Mouse (Mus musculus): ENCODE measurements around the gene Hist1h2af. TPM values are rescaled to one million over a fixed set of nuclear protein-coding genes. Genes with fewer than 3 reads are reported as not detected.
"Not testable (repeated sequence)": the region's sequence is repeated elsewhere in the genome, so short reads cannot be mapped to it uniquely, and the experiment has no call there.

Gene Hist1h2af
- polyA plus RNA-seq, 1 experiment: 4.5 TPM

DNA sequence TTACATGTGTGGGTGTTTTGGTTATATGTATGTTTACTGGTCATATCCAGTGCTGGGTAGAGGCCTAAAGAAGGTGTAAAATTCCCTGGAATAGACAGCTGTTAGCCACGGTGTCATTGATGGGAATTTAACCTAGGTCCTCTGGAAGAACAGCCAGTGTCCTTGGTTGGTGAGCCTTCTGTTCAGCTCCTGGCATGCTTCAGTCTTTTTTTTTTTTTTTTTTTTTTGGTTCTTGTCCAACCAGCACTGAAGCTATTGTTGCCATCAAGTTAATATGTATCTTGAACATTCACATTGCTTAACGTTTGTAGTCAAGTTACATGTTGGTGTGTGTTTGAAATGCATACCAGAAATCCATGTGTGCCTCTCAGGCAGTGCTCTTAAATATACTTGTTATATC, 30.8 kb downstream of the Hist1h2af start:
- no peak overlapping the region for H3K27ac ChIP-seq (ENCODE audit: control insufficient read depth, insufficient read depth, low read depth, low read length)
- TF ChIP-seq POLR2A (IDR thresholded peaks at IDR 0.05; ENCODE audit: control insufficient read depth, low read depth, low read length) (no peak), CTCF (IDR thresholded peaks at IDR 0.05; ENCODE audit: control insufficient read depth, insufficient read depth, insufficient replicate concordance, low read depth, low read length) (no peak)
- H3K4me3 ChIP-seq (ENCODE audit: control insufficient read depth, low read depth, low read length): no peak overlapping the region
- H3K4me1 ChIP-seq (ENCODE audit: control insufficient read depth, insufficient read depth, low read length): peaks cover 4% of the 10 kb centered on the region
- H3K27me3 ChIP-seq (ENCODE audit: control insufficient read depth, insufficient read depth, low read length): no peaks in the 10 kb centered on the region
- H3K36me3 ChIP-seq (ENCODE audit: control insufficient read depth, insufficient read depth, low read length): no peaks in the 10 kb centered on the region

DNA sequence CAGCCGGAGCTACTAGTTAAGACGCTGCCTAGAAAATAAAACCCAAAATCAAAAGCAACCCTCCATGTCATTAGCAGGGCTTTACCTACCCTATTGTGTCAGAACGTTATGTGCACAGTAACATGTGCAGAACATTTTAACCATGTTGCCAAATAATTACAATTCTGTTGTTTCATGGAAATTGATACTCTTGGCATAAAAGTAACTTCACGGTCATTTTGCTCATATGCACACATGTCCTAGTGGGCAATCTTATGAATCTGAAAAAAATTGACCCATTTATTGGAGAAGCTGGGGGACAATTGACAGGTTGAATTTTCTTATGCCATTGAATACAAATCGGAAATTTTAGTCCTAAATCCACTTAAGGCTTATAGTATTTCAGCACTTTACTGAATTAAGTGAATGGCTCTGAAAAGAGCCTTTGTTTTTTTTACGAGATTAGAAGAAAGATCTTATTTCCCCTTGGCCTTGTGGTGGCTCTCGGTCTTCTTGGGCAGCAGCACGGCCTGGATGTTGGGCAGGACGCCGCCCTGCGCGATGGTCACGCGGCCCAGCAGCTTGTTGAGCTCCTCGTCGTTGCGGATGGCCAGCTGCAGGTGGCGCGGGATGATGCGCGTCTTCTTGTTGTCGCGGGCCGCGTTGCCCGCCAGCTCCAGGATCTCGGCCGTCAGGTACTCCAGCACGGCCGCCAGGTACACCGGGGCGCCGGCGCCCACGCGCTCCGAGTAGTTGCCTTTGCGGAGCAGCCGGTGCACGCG, 36.7 kb downstream of the Hist1h2af start:
- not testable (repeated sequence) for H3K36me3 ChIP-seq (ENCODE audit: control insufficient read depth, insufficient read depth, low read length); H3K27me3 ChIP-seq (ENCODE audit: control insufficient read depth, insufficient read depth, low read length); H3K4me1 ChIP-seq (ENCODE audit: control insufficient read depth, insufficient read depth, low read length)
- Histone ChIP-seq H3K4me3 (ENCODE audit: control insufficient read depth, low read depth, low read length) (peak overlapping the region; percentile 44), H3K27ac (ENCODE audit: control insufficient read depth, insufficient read depth, low read depth, low read length) (peak overlapping the region; percentile 62; the same call in 1 of the 2 replicates)

DNA sequence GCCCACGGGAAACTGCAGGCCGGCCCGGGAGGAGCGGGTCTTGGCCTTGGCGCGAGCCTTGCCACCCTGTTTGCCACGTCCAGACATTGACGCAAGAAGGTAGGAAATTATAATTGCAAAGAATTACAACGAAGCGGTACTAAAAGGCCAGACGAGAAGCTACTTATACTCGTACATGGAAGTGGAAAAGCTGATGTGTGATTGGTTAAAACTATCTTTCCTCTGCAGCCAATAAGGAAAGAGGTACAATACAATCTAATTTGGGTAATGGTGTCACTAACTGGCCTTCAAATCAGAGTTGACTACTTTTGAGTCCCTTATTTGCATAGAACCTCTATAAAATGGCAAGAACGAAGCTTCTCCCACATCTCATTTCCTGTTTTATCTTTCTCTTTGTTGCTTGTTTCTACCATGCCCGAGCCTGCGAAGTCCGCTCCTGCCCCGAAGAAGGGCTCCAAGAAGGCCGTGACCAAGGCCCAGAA, 37.4 kb downstream of the Hist1h2af start, which contains the start of the genes Hist1h2ae and Hist1h2bg:
Gene Hist1h2ae, minus strand, starts transcription at position 199 of the 482 bp plus-strand sequence.
Gene Hist1h2bg, plus strand, starts transcription at position 375 of the 482 bp plus-strand sequence.
- TF ChIP-seq CTCF (IDR thresholded peaks at IDR 0.05; ENCODE audit: control insufficient read depth, insufficient read depth, insufficient replicate concordance, low read depth, low read length) (no peak), POLR2A (IDR thresholded peaks at IDR 0.05; ENCODE audit: control insufficient read depth, low read depth, low read length) (no peak)
- Histone ChIP-seq H3K27ac (ENCODE audit: control insufficient read depth, insufficient read depth, low read depth, low read length) (peak within 1 kb of the TSS; percentile 62; the same call in 1 of the 2 replicates), H3K4me3 (ENCODE audit: control insufficient read depth, low read depth, low read length) (peak within 1 kb of the TSS; percentile 44), H3K4me1 (ENCODE audit: control insufficient read depth, insufficient read depth, low read length) (peaks cover 4% of the 10 kb centered on the region), H3K27me3 (ENCODE audit: control insufficient read depth, insufficient read depth, low read length) (no peaks in the 10 kb centered on the region), H3K36me3 (ENCODE audit: control insufficient read depth, insufficient read depth, low read length) (no peaks in the 10 kb centered on the region)

DNA sequence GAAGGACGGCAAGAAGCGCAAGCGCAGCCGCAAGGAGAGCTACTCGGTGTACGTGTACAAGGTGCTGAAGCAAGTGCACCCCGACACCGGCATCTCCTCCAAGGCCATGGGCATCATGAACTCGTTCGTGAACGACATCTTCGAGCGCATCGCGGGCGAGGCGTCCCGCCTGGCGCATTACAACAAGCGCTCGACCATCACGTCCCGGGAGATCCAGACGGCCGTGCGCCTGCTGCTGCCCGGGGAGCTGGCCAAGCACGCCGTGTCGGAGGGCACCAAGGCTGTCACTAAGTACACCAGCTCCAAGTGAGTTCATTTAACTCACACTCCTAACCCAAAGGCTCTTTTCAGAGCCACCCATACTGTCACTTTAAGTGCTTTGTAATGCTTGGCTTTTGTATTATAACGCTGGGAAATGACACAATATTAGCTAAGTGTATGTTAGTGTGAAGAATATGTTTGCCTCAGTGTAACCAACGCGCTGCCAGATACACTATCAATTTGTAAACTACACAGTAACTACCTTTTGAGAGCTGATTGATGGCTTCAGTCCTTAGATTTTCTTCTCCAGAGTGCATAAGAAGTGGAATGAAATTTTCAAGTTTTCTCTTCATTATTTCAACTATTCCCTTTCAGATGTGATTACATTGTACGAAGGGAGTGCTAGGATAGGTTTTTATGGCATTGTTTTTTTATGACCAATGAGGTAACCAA, 38.0 kb downstream of the Hist1h2af start:
- H3K4me1 ChIP-seq (ENCODE audit: control insufficient read depth, insufficient read depth, low read length); H3K36me3 ChIP-seq (ENCODE audit: control insufficient read depth, insufficient read depth, low read length); H3K27me3 ChIP-seq (ENCODE audit: control insufficient read depth, insufficient read depth, low read length); H3K27ac ChIP-seq (ENCODE audit: control insufficient read depth, insufficient read depth, low read depth, low read length); H3K4me3 ChIP-seq (ENCODE audit: control insufficient read depth, low read depth, low read length): not testable (repeated sequence)

- Histone ChIP-seq H3K4me3 (ENCODE audit: control insufficient read depth, low read depth, low read length) (no peak overlapping the region), H3K27ac (ENCODE audit: control insufficient read depth, insufficient read depth, low read depth, low read length) (no peak overlapping the region), H3K36me3 (ENCODE audit: control insufficient read depth, insufficient read depth, low read length) (no peaks in the 10 kb centered on the region), H3K27me3 (ENCODE audit: control insufficient read depth, insufficient read depth, low read length) (no peaks in the 10 kb centered on the region; the same call in 1 of the 2 replicates), H3K4me1 (ENCODE audit: control insufficient read depth, insufficient read depth, low read length) (peaks cover 4% of the 10 kb centered on the region)
- no peak for TF ChIP-seq CTCF (IDR thresholded peaks at IDR 0.05; ENCODE audit: control insufficient read depth, insufficient read depth, insufficient replicate concordance, low read depth, low read length)
- no peak for TF ChIP-seq POLR2A (IDR thresholded peaks at IDR 0.05; ENCODE audit: control insufficient read depth, low read depth, low read length)
Measured at GRCm38 (mm10) chr13:23572218-23573033, 38.7 kb downstream of the Hist1h2af start.

- H3K27me3 ChIP-seq (ENCODE audit: control insufficient read depth, insufficient read depth, low read length); H3K27ac ChIP-seq (ENCODE audit: control insufficient read depth, insufficient read depth, low read depth, low read length); H3K36me3 ChIP-seq (ENCODE audit: control insufficient read depth, insufficient read depth, low read length); H3K4me1 ChIP-seq (ENCODE audit: control insufficient read depth, insufficient read depth, low read length); H3K4me3 ChIP-seq (ENCODE audit: control insufficient read depth, low read depth, low read length): not testable (repeated sequence)
Measured at GRCm38 (mm10) chr13:23573034-23573897, 39.6 kb downstream of the Hist1h2af start.

- Histone ChIP-seq H3K4me3 (ENCODE audit: control insufficient read depth, low read depth, low read length) (peak within 1 kb of the TSS; percentile 62), H3K27ac (ENCODE audit: control insufficient read depth, insufficient read depth, low read depth, low read length) (0 out of 2 replicates have a peak within 1 kb of the TSS, but pooled peaks have one; percentile 53)
- not testable (repeated sequence) for H3K4me1 ChIP-seq (ENCODE audit: control insufficient read depth, insufficient read depth, low read length); H3K36me3 ChIP-seq (ENCODE audit: control insufficient read depth, insufficient read depth, low read length); H3K27me3 ChIP-seq (ENCODE audit: control insufficient read depth, insufficient read depth, low read length)
Measured at GRCm38 (mm10) chr13:23573898-23574524, 40.3 kb downstream of the Hist1h2af start, which contains the start of the genes Hist1h2bf and Hist1h2ad. Gene Hist1h2bf, minus strand, starts transcription at chr13:23574196. Gene Hist1h2ad, plus strand, starts transcription at chr13:23574381.

DNA sequence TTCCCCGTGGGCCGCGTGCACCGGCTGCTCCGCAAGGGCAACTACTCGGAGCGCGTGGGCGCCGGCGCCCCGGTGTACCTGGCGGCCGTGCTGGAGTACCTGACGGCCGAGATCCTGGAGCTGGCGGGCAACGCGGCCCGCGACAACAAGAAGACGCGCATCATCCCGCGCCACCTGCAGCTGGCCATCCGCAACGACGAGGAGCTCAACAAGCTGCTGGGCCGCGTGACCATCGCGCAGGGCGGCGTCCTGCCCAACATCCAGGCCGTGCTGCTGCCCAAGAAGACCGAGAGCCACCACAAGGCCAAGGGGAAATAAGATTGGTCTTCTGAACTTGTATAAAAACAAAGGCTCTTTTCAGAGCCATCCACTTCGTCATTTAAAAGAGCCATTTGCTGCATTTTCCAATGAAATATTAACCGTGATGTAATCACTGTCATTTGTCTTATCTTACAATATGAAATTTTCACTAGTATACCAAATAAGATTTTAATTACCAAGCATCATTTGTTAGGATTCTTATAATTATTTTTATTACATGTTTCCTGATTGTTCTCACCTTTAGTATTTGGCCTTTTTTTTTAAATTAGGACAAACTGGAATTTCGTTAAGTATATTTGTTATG, 41.0 kb downstream of the Hist1h2af start:
- not testable (repeated sequence) for H3K36me3 ChIP-seq (ENCODE audit: control insufficient read depth, insufficient read depth, low read length)
- peak overlapping the region; percentile 59 for H3K4me3 ChIP-seq (ENCODE audit: control insufficient read depth, low read depth, low read length)

More for the DNA sequence above, 41.0 kb downstream of the Hist1h2af start:
- H3K27me3 ChIP-seq (ENCODE audit: control insufficient read depth, insufficient read depth, low read length); H3K4me1 ChIP-seq (ENCODE audit: control insufficient read depth, insufficient read depth, low read length): not testable (repeated sequence)
- H3K27ac ChIP-seq (ENCODE audit: control insufficient read depth, insufficient read depth, low read depth, low read length): 0 out of 2 replicates have a peak overlapping the region, but pooled peaks have one; percentile 53
